9 mouse cellular contexts compared by ENCODE assay signal in genomic region chr8:73003858-73004257, GRCm38 (mm10).
DNase-seq lines count a peak whose midpoint lies in the region; ATAC-seq and TF ChIP-seq lines count a peak whose summit lies in the region.
"Had no signal": no experiment of that assay in that cellular context is flagged by ENCODE, and none has a peak within 500 bp of the region (broad histone marks: within the 10 kb centered on the region; RNA-seq: fewer than 3 reads in every experiment).

No protein-coding gene starts in this region.

- H3K4me3 ChIP-seq in C2C12 (ENCODE audit: insufficient read depth, poor library complexity, severe bottlenecking): no peak overlapping the region
- H3K4me3 ChIP-seq in bone marrow macrophage, adult 2 months (ENCODE audit: insufficient read depth, low read length): no peak overlapping the region
- H3K4me3 ChIP-seq in forebrain, embryonic 13.5 days: no peak overlapping the region
- no peak overlapping the region for H3K4me3 ChIP-seq in limb, embryonic 11.5 days (ENCODE audit: low read depth, low read length)
- H3K4me3 ChIP-seq in neural tube, embryonic 14.5 days (ENCODE audit: low read depth, low read length): no peak overlapping the region
- H3K4me3 ChIP-seq: limb, embryonic 12.5 days had no signal

- H3K79me2 ChIP-seq in C2C12 (ENCODE audit: control insufficient read depth, insufficient read depth): no peaks in the 10 kb centered on the region

- peak; percentile 42 for TF ChIP-seq CTCF in C2C12 (IDR thresholded peaks at IDR 0.05; ENCODE audit: control insufficient read depth, insufficient read depth, insufficient read length)
- TF ChIP-seq CTCF in bone marrow macrophage, adult 2 months (IDR thresholded peaks at IDR 0.05; ENCODE audit: low read depth, low read length): 0 out of 2 replicates have a peak, but pooled peaks have one; percentile 19

- 42% methylated on average over 2 of the region's 2 CpGs for WGBS in forebrain, embryonic 13.5 days
- 52% methylated on average over 2 of the region's 2 CpGs for WGBS in limb, embryonic 11.5 days
- WGBS in neural tube, embryonic 14.5 days: 62% methylated on average over 2 of the region's 2 CpGs

- H3K9me3 ChIP-seq in forebrain, embryonic 13.5 days (replicated peaks): no peaks in the 10 kb centered on the region
- no peaks in the 10 kb centered on the region for H3K9me3 ChIP-seq in limb, embryonic 11.5 days (ENCODE audit: control insufficient read depth, low read length)
- H3K9me3 ChIP-seq in neural tube, embryonic 14.5 days (ENCODE audit: control insufficient read depth, low read length): no peaks in the 10 kb centered on the region
- H3K9me3 ChIP-seq: limb, embryonic 12.5 days had no signal

- intact Hi-C loops in heart, postnatal 10 days (cut with DNase I): no loop called here

- no peak overlapping the region for H3ac ChIP-seq in C2C12 (ENCODE audit: control insufficient read depth, insufficient read length, low read depth)

- H3K79me3 ChIP-seq in C2C12 (ENCODE audit: low read depth): no peaks in the 10 kb centered on the region

- H3K4me1 ChIP-seq in bone marrow macrophage, adult 2 months (ENCODE audit: control insufficient read depth, insufficient read depth, low read length): no peaks in the 10 kb centered on the region
- no peaks in the 10 kb centered on the region for H3K4me1 ChIP-seq in forebrain, embryonic 13.5 days
- no peaks in the 10 kb centered on the region for H3K4me1 ChIP-seq in limb, embryonic 11.5 days (ENCODE audit: control insufficient read depth, insufficient read depth, low read length)
- no peaks in the 10 kb centered on the region for H3K4me1 ChIP-seq in neural tube, embryonic 14.5 days (ENCODE audit: control insufficient read depth, insufficient read depth, low read length)
- H3K4me1 ChIP-seq: limb, embryonic 12.5 days had no signal

- TF ChIP-seq POLR2A in bone marrow macrophage, adult 2 months (IDR thresholded peaks at IDR 0.05; ENCODE audit: borderline replicate concordance, low read depth, low read length): no peak

- no peak overlapping the region for H3K9ac ChIP-seq in forebrain, embryonic 13.5 days
- H3K9ac ChIP-seq in limb, embryonic 11.5 days (ENCODE audit: low read length): no peak overlapping the region
- no peak overlapping the region for H3K9ac ChIP-seq in neural tube, embryonic 14.5 days (replicated peaks; ENCODE audit: low read depth, low read length)
- H3K9ac ChIP-seq: limb, embryonic 12.5 days had no signal

- peak; percentile 73 for ATAC-seq in forebrain, embryonic 13.5 days
- no peak for ATAC-seq in limb, embryonic 11.5 days (ENCODE audit: insufficient number of reproducible peaks, low FRiP score, low TSS enrichment, low read depth)
- peak; percentile 65; the same call in 1 of the 2 replicates for ATAC-seq in neural tube, embryonic 14.5 days (ENCODE audit: low read depth)

- peak; percentile 11 to 35 for DNase-seq in heart, postnatal 10 days
- DNase-seq in heart, adult 9 months (ENCODE audit: low spot score in 2 of 2): no peak
- peak; percentile 52 for DNase-seq in limb, embryonic 11.5 days (ENCODE audit: low spot score)
- DNase-seq in ovary, adult 18-20 months (ENCODE audit: low spot score): no peak

- no peaks in the 10 kb centered on the region for H3K27me3 ChIP-seq in C2C12 (ENCODE audit: control insufficient read depth, insufficient read depth, insufficient read length)
- H3K27me3 ChIP-seq in forebrain, embryonic 13.5 days: no peaks in the 10 kb centered on the region
- no peaks in the 10 kb centered on the region for H3K27me3 ChIP-seq in limb, embryonic 11.5 days (ENCODE audit: control insufficient read depth, insufficient read depth, low read length)
- no peaks in the 10 kb centered on the region for H3K27me3 ChIP-seq in neural tube, embryonic 14.5 days (ENCODE audit: control insufficient read depth, insufficient read depth, low read length)
- H3K27me3 ChIP-seq: limb, embryonic 12.5 days had no signal

- H3K4me2 ChIP-seq in forebrain, embryonic 13.5 days: no peak overlapping the region
- H3K4me2 ChIP-seq in limb, embryonic 11.5 days (ENCODE audit: low read depth, severe bottlenecking): no peak overlapping the region
- H3K4me2 ChIP-seq in neural tube, embryonic 14.5 days (ENCODE audit: low read depth, low read length): no peak overlapping the region
- H3K4me2 ChIP-seq: limb, embryonic 12.5 days had no signal

- no peak overlapping the region for H3K27ac ChIP-seq in bone marrow macrophage, adult 2 months (ENCODE audit: insufficient read depth, low read depth, low read length)
- H3K27ac ChIP-seq in forebrain, embryonic 13.5 days: no peak overlapping the region
- H3K27ac ChIP-seq in limb, embryonic 11.5 days (replicated peaks; ENCODE audit: low read depth, low read length): no peak overlapping the region
- H3K27ac ChIP-seq in neural tube, embryonic 14.5 days (ENCODE audit: low read depth, low read length): no peak overlapping the region
- H3K27ac ChIP-seq: limb, embryonic 12.5 days had no signal

- H3K36me3 ChIP-seq in C2C12 (ENCODE audit: control insufficient read depth, insufficient read depth): no peaks in the 10 kb centered on the region
- no peaks in the 10 kb centered on the region for H3K36me3 ChIP-seq in forebrain, embryonic 13.5 days (ENCODE audit: poor library complexity, severe bottlenecking)
- no peaks in the 10 kb centered on the region for H3K36me3 ChIP-seq in limb, embryonic 11.5 days (ENCODE audit: control insufficient read depth, insufficient read depth, low read length)
- H3K36me3 ChIP-seq in neural tube, embryonic 14.5 days (ENCODE audit: control insufficient read depth, insufficient read depth, low read length): no peaks in the 10 kb centered on the region
- H3K36me3 ChIP-seq: limb, embryonic 12.5 days had no signal

TF ChIP-seq in C2C12, 6 proteins besides CTCF, POLR2A, EP300 and RAD21:
- TF ChIP-seq MYOD1 (IDR thresholded peaks at IDR 0.05; ENCODE audit: control insufficient read depth, insufficient read length, low read depth) (no peak), MYOG (IDR thresholded peaks at IDR 0.05; ENCODE audit: control insufficient read depth, extremely low read depth, insufficient read length) (no peak), CEBPB (IDR thresholded peaks at IDR 0.05; ENCODE audit: low read depth) (no peak), MAX (IDR thresholded peaks at IDR 0.05) (no peak), USF1 (IDR thresholded peaks at IDR 0.05; ENCODE audit: low read depth) (no peak), FOSL1 (IDR thresholded peaks at IDR 0.05; ENCODE audit: insufficient read depth, low read length, poor library complexity, severe bottlenecking) (no peak)

Comparison
In these comparisons a context has a peak if more than half of its experiments do, and no peak if none do; other contexts are left out.
1. DNase-seq: peak in heart, postnatal 10 days (2 of 2) and limb, embryonic 11.5 days (single experiment); none in heart, adult 9 months (0 of 2) and ovary, adult 18-20 months (single experiment).